Mouse (Mus musculus) G1E (cell line): Measurements from ENCODE around the gene Zbtb12. TPM values are rescaled to one million over a fixed set of nuclear protein-coding genes. Genes with fewer than 3 reads are reported as not detected.
A peak's percentile ranks its signal among the peaks of the same experiment; 100 is the strongest.

ENCODE experiments used
- ATAC-seq: 2 replicates; pipeline ENCODE4 v1.8.0; 2016; ENCODE audit warnings: mild to moderate bottlenecking; ENCODE audit not compliant: insufficient number of reproducible peaks, poor library complexity, low FRiP score, severe bottlenecking; ENCODE audit errors: extremely low read depth
- DNase-seq: peaks from one replicate; pipeline ENCODE4 v3.0.0; 2012; ENCODE audit warnings: low spot score
- H3K27me3 ChIP-seq: 2 replicates; pipeline ENCODE4 v1.6.1; 2012; ENCODE audit warnings: mild to moderate bottlenecking, low read length, inconsistent platforms; ENCODE audit not compliant: insufficient read depth
- H3K36me3 ChIP-seq: replicated peaks from 2 replicates; pipeline ENCODE3; 2012; ENCODE audit warnings: mild to moderate bottlenecking, inconsistent platforms
- H3K4me1 ChIP-seq: 2 replicates; pipeline ENCODE4 v1.6.1; 2012; ENCODE audit warnings: low read depth, low read length, inconsistent platforms, mixed read lengths; ENCODE audit not compliant: insufficient read depth
- H3K4me3 ChIP-seq: 2 replicates; pipeline ENCODE4 v1.5.1; 2012; ENCODE audit warnings: low read depth, mild to moderate bottlenecking, inconsistent platforms, low read length, moderate library complexity, mixed read lengths
- H3K9me3 ChIP-seq: replicated peaks from 2 replicates; pipeline ENCODE4 v1.6.1; 2012; ENCODE audit warnings: inconsistent platforms
- CTCF ChIP-seq: IDR thresholded peaks from 2 replicates; pipeline ENCODE4 v1.5.1; 2012; ENCODE audit warnings: low read depth, low read length, inconsistent platforms, mixed read lengths
- GATA1 ChIP-seq: IDR thresholded peaks from 2 replicates; pipeline ENCODE4 v1.6.1; 2012; ENCODE audit warnings: borderline replicate concordance, low read length, inconsistent platforms, mixed read lengths
- GATA2 ChIP-seq: IDR thresholded peaks from 2 replicates; pipeline ENCODE4 v1.6.1; 2012; ENCODE audit warnings: low read depth, low read length, inconsistent platforms, borderline replicate concordance
- POLR2AphosphoS5 ChIP-seq: IDR thresholded peaks from 2 replicates; pipeline ENCODE4 v1.6.1; 2012; ENCODE audit warnings: low read depth, low read length, inconsistent platforms; ENCODE audit not compliant: insufficient replicate concordance
- TAL1 ChIP-seq: conservative IDR thresholded peaks from 2 replicates; pipeline ENCODE4 v1.6.1; 2012; ENCODE audit warnings: low read depth, low read length, inconsistent platforms, mixed read lengths
- polyA plus RNA-seq: library from polyadenylated mRNA; stranded (reverse); fragments of >175 nt; gene quantifications from 2 replicates; pipeline ENCODE4 v1.2.3, GENCODE M21; 2012
- total RNA-seq, 2 experiments: library from RNA; stranded (forward) in 1 of 2; stranded (reverse) in 1 of 2; fragments of 200-1000 nt in 1 of 2; fragments of >200 nt in 1 of 2; fragmentation: Nextera tagmentation in 1 of 2; gene quantifications; 2 replicates each; pipeline ENCODE4 v1.2.3; 2014 to 2017

Zbtb12 gene
- total and polyA plus RNA-seq, 3 experiments: 4.4 to 20.4 (median 6.1) TPM

DNA sequence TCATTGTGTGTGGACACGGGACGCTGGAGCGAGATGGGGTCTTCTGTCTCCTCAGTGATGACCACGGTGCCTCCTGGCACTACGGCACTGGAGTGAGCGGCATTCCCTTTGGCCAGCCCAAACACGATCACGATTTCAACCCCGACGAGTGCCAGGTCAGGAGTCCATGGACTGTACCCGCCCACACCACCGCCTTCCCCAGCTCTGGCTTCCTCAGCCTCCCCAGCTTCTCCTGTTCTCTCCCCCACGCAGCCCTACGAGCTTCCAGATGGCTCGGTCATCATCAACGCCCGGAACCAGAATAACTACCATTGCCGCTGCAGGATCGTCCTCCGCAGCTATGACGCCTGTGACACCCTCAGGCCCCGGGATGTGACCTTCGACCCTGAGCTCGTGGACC is 54.7 kb downstream of the Zbtb12 start:
- Histone ChIP-seq H3K36me3 (peaks cover 40% of the 10 kb centered on the region), H3K4me3 (peak overlapping the region; percentile 9; the same call in 1 of the 2 replicates), H3K9me3 (no peaks in the 10 kb centered on the region), H3K4me1 (peaks cover 24% of the 10 kb centered on the region), H3K27me3 (no peaks in the 10 kb centered on the region)
- ATAC-seq (no peak), DNase-seq (no peak)
- TF ChIP-seq TAL1: no peak
- no peak for TF ChIP-seq GATA2

DNA sequence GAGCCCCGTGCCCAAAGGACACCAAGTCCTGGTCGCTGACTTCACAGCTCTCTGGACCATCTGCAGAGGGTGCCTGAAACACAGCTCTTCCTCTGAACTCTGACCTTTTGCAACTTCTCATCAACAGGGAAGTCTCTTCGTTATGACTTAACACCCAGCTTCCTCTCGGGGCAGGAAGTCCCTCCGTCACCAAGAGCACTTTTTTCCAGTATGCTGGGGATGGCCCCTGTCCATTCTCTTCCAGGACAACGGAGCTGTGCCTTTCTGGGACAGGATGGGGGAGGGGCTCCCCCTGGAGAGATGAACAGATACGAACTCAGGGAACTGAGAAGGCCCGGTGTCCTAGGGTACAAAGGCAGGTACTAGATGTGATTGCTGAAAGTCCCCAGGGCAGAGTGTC is 55.5 kb downstream of the Zbtb12 start:
- Histone ChIP-seq H3K4me1 (peaks cover 28% of the 10 kb centered on the region), H3K27me3 (0 out of 2 replicates have a peak, but pooled peaks cover 2% of the 10 kb centered on the region), H3K9me3 (no peaks in the 10 kb centered on the region), H3K4me3 (no peak overlapping the region), H3K36me3 (peaks cover 40% of the 10 kb centered on the region)
- DNase-seq: no peak
- ATAC-seq: no peak
- no peak for TF ChIP-seq POLR2AphosphoS5
- no peak for TF ChIP-seq GATA1
- TF ChIP-seq GATA2: no peak
- no peak for TF ChIP-seq CTCF
- TF ChIP-seq TAL1: no peak

DNA sequence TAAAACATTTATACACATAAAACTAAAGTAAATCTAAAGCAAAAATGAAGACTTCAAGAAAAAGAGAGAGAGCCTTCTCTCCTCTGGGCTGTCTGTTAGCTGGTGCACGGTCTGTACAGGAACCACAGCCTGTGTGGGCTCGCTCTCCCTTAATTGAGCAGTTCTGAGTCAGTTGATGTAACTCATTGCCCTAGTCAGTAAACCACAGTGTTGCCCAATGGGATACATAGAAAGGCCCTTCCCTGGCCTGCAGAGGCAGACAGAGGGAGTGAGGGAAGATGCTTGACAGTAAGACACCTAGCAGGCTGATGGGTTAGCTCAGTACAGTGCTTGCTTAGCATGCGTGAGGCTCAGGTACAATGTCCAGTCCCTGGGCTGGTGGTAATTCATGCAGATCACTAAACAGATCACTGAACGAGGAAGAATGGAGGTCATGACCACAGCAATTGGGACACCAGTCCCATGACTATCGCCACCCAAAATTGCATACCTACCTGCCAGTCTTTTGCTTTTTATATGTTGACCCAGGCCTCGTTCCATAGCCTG is 58.8 kb downstream of the Zbtb12 start:
- Histone ChIP-seq H3K4me1 (peaks cover 20% of the 10 kb centered on the region), H3K27me3 (0 out of 2 replicates have a peak, but pooled peaks cover 2% of the 10 kb centered on the region), H3K9me3 (no peaks in the 10 kb centered on the region), H3K4me3 (no peak overlapping the region), H3K36me3 (peaks cover 33% of the 10 kb centered on the region)
- TF ChIP-seq GATA2 (no peak), POLR2AphosphoS5 (no peak), GATA1 (no peak), TAL1 (no peak), CTCF (no peak)
- DNase-seq: no peak
- no peak for ATAC-seq

DNA sequence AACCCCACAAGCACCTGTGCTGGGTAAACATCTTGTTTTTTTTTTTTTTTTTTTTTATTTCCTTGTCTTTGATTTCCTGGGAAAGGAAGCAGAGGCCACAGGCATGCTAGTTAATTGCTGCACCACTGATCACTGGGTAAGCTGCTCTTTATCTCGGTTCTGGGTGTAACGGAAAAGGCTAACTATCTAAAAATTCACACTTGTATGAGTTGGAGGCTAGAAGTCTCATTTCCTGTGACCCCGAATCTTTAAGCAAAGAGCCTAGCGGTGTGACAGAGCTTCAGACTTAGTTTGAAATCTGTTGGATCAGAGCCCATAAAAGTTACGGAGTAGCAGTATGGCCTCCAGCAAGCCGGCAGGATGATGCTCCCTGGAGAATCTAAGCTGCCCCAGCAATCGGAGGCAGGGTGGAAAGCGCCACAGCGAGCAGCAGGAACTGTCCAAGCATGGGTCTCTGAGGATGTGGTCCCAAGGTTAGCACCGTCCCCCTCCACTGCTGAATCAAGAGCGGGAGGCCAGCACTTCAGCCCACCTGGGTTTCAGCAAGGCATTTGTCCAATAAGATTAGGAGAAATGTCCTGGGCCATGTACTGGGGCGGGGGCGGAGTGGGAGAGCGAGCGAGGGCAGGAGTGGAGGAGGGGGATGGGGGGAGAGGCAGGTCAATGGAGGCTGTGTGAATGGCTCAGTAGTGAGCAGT is 62.2 kb downstream of the Zbtb12 start:
- TF ChIP-seq POLR2AphosphoS5 (no peak), GATA1 (no peak), CTCF (no peak), GATA2 (no peak), TAL1 (no peak)
- peak overlapping the region; percentile 51; the same call in 1 of the 2 replicates for H3K4me3 ChIP-seq
- peaks cover 2% of the 10 kb centered on the region; the same call in 1 of the 2 replicates for H3K27me3 ChIP-seq
- H3K9me3 ChIP-seq: no peaks in the 10 kb centered on the region
- peaks cover 4% of the 10 kb centered on the region for H3K36me3 ChIP-seq
- ATAC-seq (no peak), DNase-seq (peak; percentile 27)
- H3K4me1 ChIP-seq: peaks cover 11% of the 10 kb centered on the region

DNA sequence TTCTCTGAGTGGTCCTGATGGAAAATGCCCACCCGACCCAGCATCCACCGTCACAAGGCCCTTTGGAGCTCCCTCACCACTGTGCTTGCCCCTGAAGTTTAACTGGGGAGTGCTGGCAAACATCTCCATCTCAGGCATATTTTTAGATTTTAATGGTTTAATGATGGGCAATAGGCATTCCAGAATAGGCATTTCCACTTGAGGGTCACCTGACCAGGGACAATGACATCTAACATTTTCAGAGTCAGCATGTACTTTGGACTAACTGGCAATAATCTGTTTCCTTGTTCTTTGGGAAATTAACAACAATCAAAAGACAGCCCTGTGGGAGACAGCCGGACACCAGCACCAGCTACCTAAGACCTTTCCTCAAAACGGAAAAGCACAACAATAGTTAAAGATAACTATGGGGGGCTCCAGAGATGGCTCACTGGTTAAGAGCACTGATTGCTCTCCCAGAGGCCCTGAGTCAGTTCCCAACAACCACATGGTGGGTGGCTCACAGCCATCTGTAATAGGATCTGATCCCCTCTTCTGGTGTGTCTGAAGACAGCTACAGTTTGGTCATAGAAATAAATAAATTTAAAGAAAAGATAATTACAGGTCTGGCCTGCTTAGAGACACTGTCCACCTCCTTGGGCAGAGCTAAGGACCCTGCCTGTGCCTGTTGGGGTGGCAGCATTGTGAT is 64.0 kb downstream of the Zbtb12 start:
- no peak for ATAC-seq
- H3K4me1 ChIP-seq: peaks cover 11% of the 10 kb centered on the region

DNA sequence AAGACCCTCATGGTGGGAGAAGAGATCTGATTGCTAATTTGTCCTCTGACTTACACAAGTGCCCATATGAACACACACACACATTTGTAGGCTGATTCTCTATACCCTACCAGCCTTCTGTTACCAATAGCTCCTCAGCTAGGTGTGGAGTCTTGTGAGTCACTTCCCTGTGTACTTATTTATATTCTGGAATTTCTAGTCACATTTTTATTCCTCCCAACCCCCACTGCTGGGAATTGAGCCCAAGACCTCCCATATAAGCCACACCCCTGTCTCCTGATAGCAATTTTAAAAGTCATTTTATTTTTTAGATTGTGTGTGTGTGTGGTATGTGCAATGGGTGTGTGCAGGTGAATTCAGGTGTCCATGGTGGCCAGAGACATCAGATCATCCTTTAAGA is 65.1 kb downstream of the Zbtb12 start:
- Histone ChIP-seq H3K4me1 (peaks cover 12% of the 10 kb centered on the region), H3K36me3 (peaks cover 11% of the 10 kb centered on the region), H3K9me3 (no peaks in the 10 kb centered on the region), H3K4me3 (no peak overlapping the region), H3K27me3 (no peaks in the 10 kb centered on the region; the same call in 1 of the 2 replicates)
- ATAC-seq: no peak
- TF ChIP-seq POLR2AphosphoS5 (no peak), GATA2 (no peak), TAL1 (no peak), GATA1 (no peak), CTCF (no peak)
- no peak for DNase-seq

More for the DNA sequence above, 64.0 kb downstream of the Zbtb12 start:
- Histone ChIP-seq H3K9me3 (no peaks in the 10 kb centered on the region), H3K27me3 (peaks cover 2% of the 10 kb centered on the region; the same call in 1 of the 2 replicates), H3K4me3 (no peak overlapping the region), H3K36me3 (peaks cover 3% of the 10 kb centered on the region)
- no peak for TF ChIP-seq TAL1
- TF ChIP-seq CTCF: no peak
- TF ChIP-seq GATA2: no peak
- no peak for TF ChIP-seq GATA1
- TF ChIP-seq POLR2AphosphoS5: no peak
- DNase-seq: no peak

Other genes starting within 250 kb of the Zbtb12 start
Only the 20 nearest of the 38 such genes appear.
- not detected in 2 replicates for gene C4b, start 135.6 kb upstream of the Zbtb12 start, total RNA-seq (2014; fragmentation: Nextera tagmentation)
- gene C4b, start 135.6 kb upstream of the Zbtb12 start, total RNA-seq (2017): 0.33 TPM in 1 of 2 replicates, not detected in the other
- not detected in 2 replicates for gene C4b, start 135.6 kb upstream of the Zbtb12 start, polyA plus RNA-seq
- gene Cyp21a1, start 74.9 kb upstream of the Zbtb12 start, total RNA-seq (2014; fragmentation: Nextera tagmentation): not detected in 2 replicates
- gene Cyp21a1, start 74.9 kb upstream of the Zbtb12 start, total RNA-seq (2017): not detected in 2 replicates
- not detected in 2 replicates for gene Cyp21a1, start 74.9 kb upstream of the Zbtb12 start, polyA plus RNA-seq
- 16.6 and 33.4 TPM in 2 replicates for gene Stk19, start 42.5 kb upstream of the Zbtb12 start, total RNA-seq (2014; fragmentation: Nextera tagmentation)
- gene Stk19, start 42.5 kb upstream of the Zbtb12 start, total RNA-seq (2017): 19.6 and 23.1 TPM in 2 replicates
- gene Stk19, start 42.5 kb upstream of the Zbtb12 start, polyA plus RNA-seq: 47.6 and 50.2 TPM in 2 replicates
- gene Dxo, start 42.5 kb upstream of the Zbtb12 start, total RNA-seq (2014; fragmentation: Nextera tagmentation): 25.4 and 27.7 TPM in 2 replicates
- gene Dxo, start 42.5 kb upstream of the Zbtb12 start, total RNA-seq (2017): 18.2 and 22.7 TPM in 2 replicates
- gene Dxo, start 42.5 kb upstream of the Zbtb12 start, polyA plus RNA-seq: 58.7 and 70.5 TPM in 2 replicates
- gene Skiv2l, start 29.3 kb upstream of the Zbtb12 start, total RNA-seq (2014; fragmentation: Nextera tagmentation): 25.8 and 37.9 TPM in 2 replicates
- gene Skiv2l, start 29.3 kb upstream of the Zbtb12 start, total RNA-seq (2017): 43.6 and 45.3 TPM in 2 replicates
- 48.8 and 54.7 TPM in 2 replicates for gene Skiv2l, start 29.3 kb upstream of the Zbtb12 start, polyA plus RNA-seq
- gene Nelfe, start 29.1 kb upstream of the Zbtb12 start, total RNA-seq (2014; fragmentation: Nextera tagmentation): 66.0 and 86.9 TPM in 2 replicates
- 36.9 and 40.4 TPM in 2 replicates for gene Nelfe, start 29.1 kb upstream of the Zbtb12 start, total RNA-seq (2017)
- gene Nelfe, start 29.1 kb upstream of the Zbtb12 start, polyA plus RNA-seq: 278 and 284 TPM in 2 replicates
- not detected in 2 replicates for gene Cfb, start 17.0 kb upstream of the Zbtb12 start, total RNA-seq (2014; fragmentation: Nextera tagmentation)
- gene Cfb, start 17.0 kb upstream of the Zbtb12 start, total RNA-seq (2017): not detected in 2 replicates
- gene Cfb, start 17.0 kb upstream of the Zbtb12 start, polyA plus RNA-seq: not detected in 2 replicates
- not detected in 2 replicates for gene Gm20547, start 2.6 kb downstream of the Zbtb12 start, total RNA-seq (2014; fragmentation: Nextera tagmentation)
- not detected in 2 replicates for gene Gm20547, start 2.6 kb downstream of the Zbtb12 start, total RNA-seq (2017)
- not detected in 2 replicates for gene Gm20547, start 2.6 kb downstream of the Zbtb12 start, polyA plus RNA-seq
- 22.2 and 25.9 TPM in 2 replicates for gene C2, start 18.8 kb downstream of the Zbtb12 start, total RNA-seq (2014; fragmentation: Nextera tagmentation)
- gene C2, start 18.8 kb downstream of the Zbtb12 start, total RNA-seq (2017): 1.4 and 2.5 TPM in 2 replicates
- 1.2 and 2.3 TPM in 2 replicates for gene C2, start 18.8 kb downstream of the Zbtb12 start, polyA plus RNA-seq
- gene Ehmt2, start 19.0 kb downstream of the Zbtb12 start, total RNA-seq (2014; fragmentation: Nextera tagmentation): 123 and 126 TPM in 2 replicates
- 94.4 and 108 TPM in 2 replicates for gene Ehmt2, start 19.0 kb downstream of the Zbtb12 start, total RNA-seq (2017)
- 346 and 451 TPM in 2 replicates for gene Ehmt2, start 19.0 kb downstream of the Zbtb12 start, polyA plus RNA-seq
- gene Slc44a4, start 35.0 kb downstream of the Zbtb12 start, total RNA-seq (2014; fragmentation: Nextera tagmentation): not detected in 2 replicates
- 0.06 TPM in 1 of 2 replicates, not detected in the other for gene Slc44a4, start 35.0 kb downstream of the Zbtb12 start, total RNA-seq (2017)
- not detected in 2 replicates for gene Slc44a4, start 35.0 kb downstream of the Zbtb12 start, polyA plus RNA-seq
- 11.6 and 12.6 TPM in 2 replicates for gene Neu1, start 51.8 kb downstream of the Zbtb12 start, total RNA-seq (2014; fragmentation: Nextera tagmentation)
- 17.2 and 19.7 TPM in 2 replicates for gene Neu1, start 51.8 kb downstream of the Zbtb12 start, total RNA-seq (2017)
- 9.2 and 12.0 TPM in 2 replicates for gene Neu1, start 51.8 kb downstream of the Zbtb12 start, polyA plus RNA-seq
- 0.24 TPM in 1 of 2 replicates, not detected in the other for gene Hspa1b, start 79.8 kb downstream of the Zbtb12 start, total RNA-seq (2014; fragmentation: Nextera tagmentation)
- 0.11 and 0.35 TPM in 2 replicates for gene Hspa1b, start 79.8 kb downstream of the Zbtb12 start, total RNA-seq (2017)
- gene Hspa1b, start 79.8 kb downstream of the Zbtb12 start, polyA plus RNA-seq: 0.93 and 0.94 TPM in 2 replicates
- gene Gm20481, start 90.4 kb downstream of the Zbtb12 start, total RNA-seq (2014; fragmentation: Nextera tagmentation): not detected in 2 replicates
- gene Gm20481, start 90.4 kb downstream of the Zbtb12 start, total RNA-seq (2017): 0.44 TPM in 1 of 2 replicates, not detected in the other
- gene Gm20481, start 90.4 kb downstream of the Zbtb12 start, polyA plus RNA-seq: not detected in 2 replicates
- gene Hspa1a, start 92.7 kb downstream of the Zbtb12 start, total RNA-seq (2014; fragmentation: Nextera tagmentation): not detected in 2 replicates
- gene Hspa1a, start 92.7 kb downstream of the Zbtb12 start, total RNA-seq (2017): 0.06 TPM in 1 of 2 replicates, not detected in the other
- gene Hspa1a, start 92.7 kb downstream of the Zbtb12 start, polyA plus RNA-seq: 0.18 and 0.22 TPM in 2 replicates
- gene Hspa1l, start 93.2 kb downstream of the Zbtb12 start, total RNA-seq (2014; fragmentation: Nextera tagmentation): not detected in 2 replicates
- 0.05 and 0.12 TPM in 2 replicates for gene Hspa1l, start 93.2 kb downstream of the Zbtb12 start, total RNA-seq (2017)
- not detected in 2 replicates for gene Hspa1l, start 93.2 kb downstream of the Zbtb12 start, polyA plus RNA-seq
- 195 and 218 TPM in 2 replicates for gene Lsm2, start 102.4 kb downstream of the Zbtb12 start, total RNA-seq (2014; fragmentation: Nextera tagmentation)
- 65.8 and 71.9 TPM in 2 replicates for gene Lsm2, start 102.4 kb downstream of the Zbtb12 start, total RNA-seq (2017)
- gene Lsm2, start 102.4 kb downstream of the Zbtb12 start, polyA plus RNA-seq: 239 and 263 TPM in 2 replicates
- gene Vars, start 121.5 kb downstream of the Zbtb12 start, total RNA-seq (2014; fragmentation: Nextera tagmentation): 262 and 289 TPM in 2 replicates
- gene Vars, start 121.5 kb downstream of the Zbtb12 start, total RNA-seq (2017): 99.3 and 130 TPM in 2 replicates
- 1,339 and 1,437 TPM in 2 replicates for gene Vars, start 121.5 kb downstream of the Zbtb12 start, polyA plus RNA-seq
- gene Vwa7, start 137.1 kb downstream of the Zbtb12 start, total RNA-seq (2014; fragmentation: Nextera tagmentation): 0.53 and 0.60 TPM in 2 replicates
- 3.5 TPM in 2 replicates for gene Vwa7, start 137.1 kb downstream of the Zbtb12 start, total RNA-seq (2017)
- gene Vwa7, start 137.1 kb downstream of the Zbtb12 start, polyA plus RNA-seq: 1.5 TPM in 2 replicates
- 35.3 and 35.5 TPM in 2 replicates for gene Sapcd1, start 148.5 kb downstream of the Zbtb12 start, total RNA-seq (2014; fragmentation: Nextera tagmentation)
- gene Sapcd1, start 148.5 kb downstream of the Zbtb12 start, total RNA-seq (2017): 156 and 206 TPM in 2 replicates
- 90.0 and 101 TPM in 2 replicates for gene Sapcd1, start 148.5 kb downstream of the Zbtb12 start, polyA plus RNA-seq